Mouse (Mus musculus) bone marrow, adult 2 months (tissue): Measurements from ENCODE around the gene Hspb3. TPM values are rescaled to one million over a fixed set of nuclear protein-coding genes. Genes with fewer than 3 reads are reported as not detected.

Source experiments
- H3K27ac ChIP-seq: fragments of 200-500 bp; 2 replicates; pipeline ENCODE4 v1.5.1; 2012; ENCODE audit warnings: low read depth, mild to moderate bottlenecking, control low read depth, inconsistent platforms, low read length; ENCODE audit not compliant: control insufficient read depth, poor library complexity, insufficient read depth
- H3K4me1 ChIP-seq: fragments of 200-500 bp; 2 replicates; pipeline ENCODE4 v1.6.1; 2011; ENCODE audit warnings: low read length; ENCODE audit not compliant: control insufficient read depth, insufficient read depth
- H3K4me3 ChIP-seq: fragments of 200-500 bp; replicated peaks from 2 replicates; pipeline ENCODE3; 2011; ENCODE audit warnings: mild to moderate bottlenecking, low read depth, low read length, control low read depth; ENCODE audit not compliant: control insufficient read depth
- CTCF ChIP-seq: fragments of 200-500 bp; IDR thresholded peaks from 2 replicates; pipeline ENCODE4 v1.5.1; 2011; ENCODE audit warnings: low read length, control low read depth; ENCODE audit not compliant: control insufficient read depth, insufficient read depth
- POLR2A ChIP-seq: fragments of 200-500 bp; IDR thresholded peaks from 2 replicates; pipeline ENCODE4 v1.6.1; 2011; ENCODE audit warnings: low read depth, mild to moderate bottlenecking, control low read depth, low read length, borderline replicate concordance; ENCODE audit not compliant: control insufficient read depth
- WGBS: fragments of 180-500 bp; shearing (Covaris S2); methylation state at CpG from one replicate; pipeline ENCODE4 v1.1.7; 2018; 5-methylcytosine and 5-hydroxymethylcytosine counted together
- polyA plus RNA-seq: library from polyadenylated mRNA; stranded (reverse); fragments of >200 nt; gene quantifications from 2 replicates; pipeline ENCODE4 v1.2.4, GENCODE M21; 2011; ENCODE audit warnings: low replicate concordance; ENCODE audit not compliant: missing spikeins, insufficient read depth, insufficient read length

Hspb3 gene
- polyA plus RNA-seq = not detected in 2 replicates

DNA sequence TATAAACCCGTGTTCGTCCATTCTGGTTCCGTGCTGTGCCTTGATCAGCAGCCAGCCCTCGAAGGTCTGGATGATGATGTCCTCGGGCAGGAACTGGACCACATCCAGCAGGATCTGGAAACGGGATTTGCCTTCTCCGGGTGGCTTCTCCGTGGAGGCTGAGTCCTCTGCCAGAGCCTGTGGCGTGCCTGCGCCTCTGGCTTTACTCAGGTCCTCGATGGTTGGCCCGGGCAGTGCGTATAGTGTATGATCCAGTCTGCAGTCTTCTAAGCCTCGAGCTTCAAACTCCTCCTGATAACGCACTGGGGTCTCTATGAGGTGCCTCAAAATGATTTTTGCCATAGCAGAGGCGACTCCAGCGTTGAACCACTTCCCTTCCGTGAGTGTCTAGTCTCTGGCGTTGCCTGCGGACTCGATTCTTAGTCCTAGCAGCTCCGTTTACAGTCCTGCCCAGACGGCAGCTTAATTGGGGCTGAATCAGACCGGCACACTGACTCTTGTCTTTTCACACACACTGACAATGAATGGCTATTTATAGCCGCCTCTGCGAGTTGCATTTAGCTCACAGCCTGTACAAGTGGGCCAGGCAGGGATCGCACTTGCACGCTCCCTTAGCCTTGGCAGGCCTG is at the start of gene Hspb3:
Hspb3 (minus strand) TSS at position 526 of the 629 bp plus-strand sequence.
- Histone ChIP-seq H3K27ac (no peak within 1 kb of the TSS), H3K4me1 (no peaks in the 10 kb centered on the region), H3K4me3 (no peak within 1 kb of the TSS)
- TF ChIP-seq POLR2A = no peak
- no peak for TF ChIP-seq CTCF
- WGBS = 76% methylated on average over 28 of the region's 28 CpGs

DNA sequence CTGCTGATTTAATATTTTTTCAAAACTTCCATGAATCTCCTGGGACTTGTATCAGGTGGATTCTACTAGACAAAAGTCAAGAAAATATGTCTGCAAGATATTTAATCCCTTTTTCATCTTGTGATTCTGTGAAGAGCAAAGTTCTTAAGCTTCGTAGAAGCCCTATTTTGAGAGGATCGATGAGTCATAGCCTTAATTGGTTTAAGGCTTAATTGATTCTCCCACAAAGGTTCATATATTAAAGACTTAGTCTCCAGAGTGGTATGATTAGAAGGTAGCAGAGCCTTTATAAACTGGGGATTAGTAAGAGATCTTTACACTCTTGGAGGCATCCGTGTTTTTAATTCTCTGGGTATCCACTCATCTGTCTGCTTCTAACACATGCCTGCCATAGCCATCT is 49.7 kb upstream of the Hspb3 start:
- TF ChIP-seq CTCF (no peak), POLR2A (no peak)
- Histone ChIP-seq H3K4me3 (no peak overlapping the region), H3K4me1 (no peaks in the 10 kb centered on the region), H3K27ac (no peak overlapping the region)
- 93% methylated on average over 3 of the region's 3 CpGs for WGBS

GRCm38 (mm10) chr13:113706183-113706582 is 42.7 kb upstream of the Hspb3 start:
- WGBS = 57% methylated on average over 4 of the region's 4 CpGs
- Histone ChIP-seq H3K27ac (no peak overlapping the region), H3K4me1 (no peaks in the 10 kb centered on the region), H3K4me3 (no peak overlapping the region)
- no peak for TF ChIP-seq CTCF
- TF ChIP-seq POLR2A = no peak

- 84% methylated on average over 3 of the region's 3 CpGs for WGBS
- TF ChIP-seq POLR2A (no peak), CTCF (no peak)
These were observed 37.7 kb upstream of the Hspb3 start for GRCm38 (mm10) chr13:113701185-113701584.

GRCm38 (mm10) chr13:113699928-113700327 is 36.5 kb upstream of the Hspb3 start:
- no peak overlapping the region for H3K4me3 ChIP-seq
- 82% methylated on average over 8 of the region's 8 CpGs for WGBS
- H3K4me1 ChIP-seq = no peaks in the 10 kb centered on the region
- no peak for TF ChIP-seq CTCF
- H3K27ac ChIP-seq = no peak overlapping the region

More at GRCm38 (mm10) chr13:113701185-113701584, 37.7 kb upstream of the Hspb3 start:
- Histone ChIP-seq H3K4me3 (no peak overlapping the region), H3K27ac (no peak overlapping the region), H3K4me1 (no peaks in the 10 kb centered on the region)

GRCm38 (mm10) chr13:113699415-113699873 is 36.0 kb upstream of the Hspb3 start:
- Histone ChIP-seq H3K4me1 (no peaks in the 10 kb centered on the region), H3K4me3 (no peak overlapping the region), H3K27ac (no peak overlapping the region)
- WGBS = 42% methylated on average over 11 of the region's 11 CpGs
- TF ChIP-seq CTCF = no peak
- no peak for TF ChIP-seq POLR2A

DNA sequence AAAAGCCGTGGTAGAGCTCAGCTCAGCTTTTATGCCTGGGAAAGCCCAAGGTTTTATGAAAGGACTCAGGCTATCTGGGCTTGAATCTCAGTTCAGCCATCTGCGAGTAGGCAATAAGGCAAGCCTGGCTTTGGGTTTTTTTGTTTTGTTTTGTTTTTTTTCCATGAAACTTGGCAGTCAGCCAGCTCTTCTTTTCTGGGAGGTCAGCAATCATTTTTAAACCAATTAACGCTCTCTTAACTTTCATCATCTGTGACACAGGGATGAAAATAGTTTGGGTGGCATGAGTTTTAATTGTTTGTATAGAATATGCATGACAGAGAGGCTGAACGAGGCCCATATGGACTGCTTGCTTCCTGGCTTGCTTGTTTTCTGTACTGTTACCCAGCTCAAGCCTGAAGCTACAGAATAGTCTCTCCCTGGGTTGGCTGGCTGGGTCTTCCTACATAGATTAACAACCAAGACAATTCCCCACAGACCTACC is 33.4 kb upstream of the Hspb3 start:
- WGBS = 77% methylated on average over 4 of the region's 4 CpGs
- no peak overlapping the region for H3K27ac ChIP-seq
- H3K4me3 ChIP-seq = no peak overlapping the region
- H3K4me1 ChIP-seq = no peaks in the 10 kb centered on the region; the same call in 1 of the 2 replicates
- no peak for TF ChIP-seq CTCF
- no peak for TF ChIP-seq POLR2A

GRCm38 (mm10) chr13:113693383-113693782 is 29.9 kb upstream of the Hspb3 start:
- 18% methylated on average over 6 of the region's 6 CpGs for WGBS
- Histone ChIP-seq H3K4me1 (no peaks in the 10 kb centered on the region; the same call in 1 of the 2 replicates), H3K27ac (no peak overlapping the region), H3K4me3 (no peak overlapping the region)
- TF ChIP-seq POLR2A (no peak), CTCF (peak; percentile 65)

DNA sequence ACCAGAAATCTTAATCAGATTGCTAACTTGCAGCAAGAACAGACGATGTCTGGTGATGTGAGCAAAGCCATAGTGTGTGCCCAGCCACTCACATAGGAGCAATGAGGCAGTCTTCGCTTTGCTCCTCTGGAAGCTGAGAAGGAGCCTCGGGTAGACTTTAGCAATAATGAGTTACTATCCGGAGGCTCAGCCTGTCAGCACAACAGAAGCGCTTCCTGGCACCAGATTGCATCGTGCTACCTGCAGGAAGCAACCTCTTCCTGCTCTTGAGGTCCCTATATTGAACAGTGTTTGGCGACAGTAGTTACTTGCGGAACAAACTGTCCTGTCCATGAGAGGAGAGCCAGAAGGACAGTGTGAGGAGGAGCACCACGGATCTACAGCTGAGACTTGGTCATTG is 28.2 kb upstream of the Hspb3 start:
- H3K27ac ChIP-seq = no peak overlapping the region
- H3K4me1 ChIP-seq = no peaks in the 10 kb centered on the region; the same call in 1 of the 2 replicates
- WGBS = 5% methylated on average over 9 of the region's 9 CpGs
- TF ChIP-seq POLR2A (no peak), CTCF (no peak)
- H3K4me3 ChIP-seq = no peak overlapping the region
